Mouse (Mus musculus) megakaryocyte, embryonic 14.5 days (primary cell): ENCODE results near the gene Atg10.

ENCODE experiments used
- FLI1 ChIP-seq: IDR thresholded peaks from 2 replicates; pipeline ENCODE4 v1.6.1; 2012; ENCODE audit warnings: low read length, inconsistent platforms, mixed read lengths
- GATA1 ChIP-seq: IDR thresholded peaks from 3 replicates; pipeline ENCODE4 v1.6.1; 2012; ENCODE audit warnings: mixed read lengths, low read length, inconsistent platforms, borderline replicate concordance

DNA sequence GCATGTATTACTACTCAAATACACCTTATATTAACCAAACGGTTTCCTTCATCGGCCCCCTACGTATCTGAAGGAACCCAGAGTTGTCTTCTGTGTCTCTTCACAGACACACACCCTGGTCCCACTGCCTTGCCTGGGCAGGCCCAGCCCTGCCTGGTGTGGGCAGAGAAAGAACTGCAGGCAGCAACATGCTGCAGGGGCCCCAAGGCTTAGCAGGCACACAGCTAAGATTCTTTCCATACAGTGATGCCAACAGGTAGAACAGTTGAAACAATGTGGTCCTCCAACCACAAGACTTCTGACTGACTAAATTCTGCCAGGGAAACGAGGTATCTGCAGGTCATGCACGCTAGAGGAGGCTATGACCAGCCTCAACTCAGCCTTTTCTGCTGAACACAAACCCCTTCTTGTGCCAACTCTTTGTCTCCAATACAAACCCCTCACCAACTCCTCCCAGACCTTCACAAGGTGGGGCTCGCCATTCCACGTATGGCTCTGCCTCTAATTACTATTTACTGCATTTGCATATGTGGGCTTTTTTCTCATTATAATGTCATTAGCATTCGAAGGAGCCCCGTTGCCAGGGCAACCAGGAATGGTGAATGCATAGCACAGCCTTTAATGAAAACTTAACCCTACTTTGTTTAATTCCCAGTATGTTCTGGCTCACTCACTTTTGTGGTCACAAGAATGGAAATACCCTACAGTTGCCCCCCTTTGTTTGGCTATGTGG is 45.2 kb downstream of the Atg10 start:
- TF ChIP-seq GATA1 (no peak), FLI1 (no peak)
